Mouse (Mus musculus): ENCODE data around the gene Neurl1b.

Neurl1b gene

DNA sequence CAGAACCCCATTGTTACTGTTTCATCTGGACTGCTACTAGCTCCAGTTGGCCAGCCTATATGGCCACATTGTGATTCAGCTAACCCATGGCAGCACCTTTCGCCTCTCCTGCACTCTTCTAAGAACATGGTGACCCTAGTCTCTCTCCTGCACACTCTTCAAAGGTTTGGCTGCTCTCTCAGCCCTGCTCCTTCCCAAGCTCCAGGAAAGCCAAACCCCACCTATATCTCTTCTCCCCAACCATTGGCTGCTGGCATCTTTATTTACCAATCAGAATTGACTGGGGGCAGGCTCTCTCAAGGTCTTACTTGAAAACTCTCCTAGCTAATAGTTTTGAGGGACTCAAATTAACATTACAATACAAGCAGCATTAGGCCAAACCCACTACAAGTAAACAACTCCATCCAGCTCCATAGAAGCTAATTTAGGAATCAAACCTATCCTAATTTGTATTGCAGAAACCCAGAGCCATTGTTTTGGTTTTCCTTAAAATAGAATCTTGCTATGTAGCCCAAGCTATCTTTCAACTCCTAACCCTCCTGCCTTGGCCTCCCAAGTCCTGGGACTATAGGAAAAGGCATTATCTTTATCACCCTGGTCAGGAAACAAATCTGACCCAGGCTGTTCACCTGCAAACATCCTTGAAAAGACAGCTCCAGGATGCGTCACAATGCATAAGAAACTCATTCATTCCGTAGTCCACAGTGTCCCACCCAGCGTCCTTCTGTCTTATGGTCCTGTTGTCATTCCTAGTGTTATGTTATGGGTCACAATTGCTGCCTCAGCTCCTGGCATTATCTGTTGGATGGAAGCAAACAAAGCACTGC is 80.2 kb downstream of the Neurl1b start:
- DNase-seq: no peak
